Mouse (Mus musculus): Measurements from ENCODE around the gene Rasd1. TPM values are rescaled to one million over a fixed set of nuclear protein-coding genes. Genes with fewer than 3 reads are reported as not detected.

Rasd1 gene
- polyA plus RNA-seq, 1 experiment from 2014 or later: 1.7 TPM

GRCm38 (mm10) chr11:59967765-59968164, 3.0 kb upstream of the Rasd1 start:
- TF ChIP-seq CTCF (IDR thresholded peaks at IDR 0.05; ENCODE audit: low read depth): no peak
- H3K4me1 ChIP-seq (ENCODE audit: insufficient read depth): peaks cover 17% of the 10 kb centered on the region; the same call in 1 of the 2 replicates
- ATAC-seq (ENCODE audit: insufficient read depth): no peak

GRCm38 (mm10) chr11:59966102-59966483, 1.3 kb upstream of the Rasd1 start:
- Histone ChIP-seq H3K27ac (ENCODE audit: low read depth) (peak overlapping the region; percentile 24; the same call in 1 of the 2 replicates), H3K4me2 (peak overlapping the region; percentile 91; the same call in 1 of the 2 replicates)

More at GRCm38 (mm10) chr11:59967765-59968164, 3.0 kb upstream of the Rasd1 start:
- Histone ChIP-seq H3K27me3 (ENCODE audit: insufficient read depth, low read length) (peaks cover 14% of the 10 kb centered on the region), H3K4me3 (ENCODE audit: low read depth, low read length) (no peak overlapping the region), H3K9ac (no peak overlapping the region), H3K36me3 (ENCODE audit: insufficient read depth) (no peaks in the 10 kb centered on the region), H3K27ac (ENCODE audit: low read depth) (no peak overlapping the region), H3K4me2 (no peak overlapping the region), H3K9me3 (ENCODE audit: low read depth, low read length) (no peaks in the 10 kb centered on the region)
- DNase-seq: no peak
- 85% methylated on average over 1 of the region's 1 CpGs for WGBS

GRCm38 (mm10) chr11:59965227-59966101, 720 bp upstream of the Rasd1 start:
- peak overlapping the region; percentile 54; the same call in 1 of the 2 replicates for H3K9ac ChIP-seq
- no peak overlapping the region for H3K27ac ChIP-seq (ENCODE audit: low read depth)
- peaks cover 18% of the 10 kb centered on the region for H3K36me3 ChIP-seq (ENCODE audit: insufficient read depth)
- peak overlapping the region; percentile 42 for H3K4me3 ChIP-seq (ENCODE audit: low read depth, low read length)
- H3K27me3 ChIP-seq (ENCODE audit: insufficient read depth, low read length): peaks cover 17% of the 10 kb centered on the region
- H3K4me1 ChIP-seq (ENCODE audit: insufficient read depth): peaks cover 13% of the 10 kb centered on the region; the same call in 1 of the 2 replicates
- DNase-seq (peak; percentile 91), ATAC-seq (ENCODE audit: insufficient read depth) (peak; percentile 82)
- 17% methylated on average over 25 of the region's 25 CpGs for WGBS
- H3K4me2 ChIP-seq: peak overlapping the region; percentile 91
- TF ChIP-seq CTCF (IDR thresholded peaks at IDR 0.05; ENCODE audit: low read depth): peak; percentile 92
- H3K9me3 ChIP-seq (ENCODE audit: low read depth, low read length): no peaks in the 10 kb centered on the region

More at GRCm38 (mm10) chr11:59966102-59966483, 1.3 kb upstream of the Rasd1 start:
- ATAC-seq (ENCODE audit: insufficient read depth) (no peak), DNase-seq (no peak)
- Histone ChIP-seq H3K27me3 (ENCODE audit: insufficient read depth, low read length) (peaks cover 17% of the 10 kb centered on the region), H3K9ac (no peak overlapping the region), H3K9me3 (ENCODE audit: low read depth, low read length) (no peaks in the 10 kb centered on the region), H3K4me1 (ENCODE audit: insufficient read depth) (peaks cover 17% of the 10 kb centered on the region; the same call in 1 of the 2 replicates), H3K4me3 (ENCODE audit: low read depth, low read length) (no peak overlapping the region), H3K36me3 (ENCODE audit: insufficient read depth) (peaks cover 12% of the 10 kb centered on the region)
- TF ChIP-seq CTCF (IDR thresholded peaks at IDR 0.05; ENCODE audit: low read depth): no peak
- WGBS: 29% methylated on average over 4 of the region's 4 CpGs

DNA sequence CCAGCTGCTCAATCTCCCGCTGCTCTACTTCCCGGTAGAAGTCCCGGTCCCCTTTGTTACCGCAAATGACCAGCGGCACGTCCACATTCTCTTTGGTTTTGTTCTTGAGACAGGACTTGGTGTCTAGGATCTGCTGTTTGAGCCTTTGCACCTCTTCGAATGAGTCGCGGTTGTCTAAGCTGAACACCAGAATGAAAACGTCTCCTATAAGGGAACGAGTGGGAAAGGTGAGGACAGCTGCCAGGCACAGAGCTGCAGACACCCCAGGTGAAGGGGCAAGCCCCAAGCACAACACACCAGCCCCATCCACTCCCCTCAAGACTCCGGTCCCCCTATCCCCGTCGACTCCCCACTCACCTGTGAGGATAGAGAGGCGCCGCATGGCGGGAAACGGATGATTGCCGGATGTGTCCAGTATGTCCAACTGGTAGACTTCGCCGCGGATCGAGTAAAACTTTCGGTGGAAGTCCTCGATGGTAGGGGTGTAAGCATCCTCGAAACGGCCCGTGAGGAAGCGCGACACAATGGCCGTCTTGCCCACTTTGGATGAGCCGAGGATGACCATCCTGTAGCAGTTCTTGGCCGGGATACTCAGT, 483 bp downstream of the Rasd1 start:
- Histone ChIP-seq H3K4me1 (ENCODE audit: insufficient read depth) (peaks cover 13% of the 10 kb centered on the region; the same call in 1 of the 2 replicates), H3K4me3 (ENCODE audit: low read depth, low read length) (peak overlapping the region; percentile 42), H3K36me3 (ENCODE audit: insufficient read depth) (peaks cover 20% of the 10 kb centered on the region), H3K4me2 (peak overlapping the region; percentile 91), H3K9ac (peak overlapping the region; percentile 54), H3K27ac (ENCODE audit: low read depth) (no peak overlapping the region), H3K27me3 (ENCODE audit: insufficient read depth, low read length) (peaks cover 17% of the 10 kb centered on the region), H3K9me3 (ENCODE audit: low read depth, low read length) (no peaks in the 10 kb centered on the region)
- 1% methylated on average over 33 of the region's 33 CpGs for WGBS
- no peak for TF ChIP-seq CTCF (IDR thresholded peaks at IDR 0.05; ENCODE audit: low read depth)
- peak; percentile 15; the same call in 1 of the 2 replicates for ATAC-seq (ENCODE audit: insufficient read depth)
- peak; percentile 44 for DNase-seq

DNA sequence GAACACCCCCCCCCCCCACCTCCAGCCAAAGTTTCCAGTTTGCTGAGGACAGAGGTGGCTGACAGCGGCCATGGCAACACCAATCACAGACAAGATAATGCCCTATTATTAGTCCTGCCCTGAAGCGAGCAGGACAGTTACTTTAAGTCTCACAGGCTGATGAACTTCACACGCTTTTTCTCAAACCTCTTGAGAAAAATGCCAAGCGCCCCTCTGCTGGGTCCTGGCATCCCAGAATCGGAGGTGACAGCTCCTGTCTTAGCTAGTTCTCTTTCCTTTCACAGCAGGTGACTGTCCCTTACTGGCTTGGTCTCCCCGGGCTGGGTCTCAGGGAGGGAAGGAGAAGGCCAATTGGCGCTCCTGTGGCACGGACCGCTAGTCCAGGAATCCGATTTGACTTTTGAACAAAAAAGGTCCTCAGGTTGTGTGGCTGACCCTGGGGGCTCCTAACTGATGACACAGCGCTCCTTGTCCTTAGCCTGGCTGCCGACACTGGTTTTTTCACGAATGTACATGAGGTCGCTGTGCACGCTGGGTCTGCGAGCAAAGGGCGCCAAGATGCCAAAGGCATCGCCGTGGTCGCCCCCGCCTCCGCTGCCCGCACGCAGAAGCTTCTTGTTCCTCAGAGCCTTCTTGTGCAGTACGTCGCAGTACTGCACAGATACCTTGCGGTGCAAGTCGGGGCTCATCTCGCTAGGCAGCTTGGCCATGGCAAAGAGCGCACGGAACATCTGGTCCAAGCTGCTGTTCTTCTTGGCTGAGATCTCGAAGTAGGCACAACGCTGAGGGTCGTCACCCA, 1.2 kb downstream of the Rasd1 start:
- no peak for ATAC-seq (ENCODE audit: insufficient read depth)

GRCm38 (mm10) chr11:59962590-59962989, 2.2 kb downstream of the Rasd1 start:
- H3K4me3 ChIP-seq (ENCODE audit: low read depth, low read length): no peak overlapping the region
- H3K4me1 ChIP-seq (ENCODE audit: insufficient read depth): peaks cover 13% of the 10 kb centered on the region; the same call in 1 of the 2 replicates
- 61% methylated on average over 3 of the region's 3 CpGs for WGBS
- DNase-seq: no peak
- H3K9ac ChIP-seq: no peak overlapping the region
- peaks cover 20% of the 10 kb centered on the region for H3K36me3 ChIP-seq (ENCODE audit: insufficient read depth)
- ATAC-seq (ENCODE audit: insufficient read depth): no peak
- H3K27me3 ChIP-seq (ENCODE audit: insufficient read depth, low read length): peaks cover 17% of the 10 kb centered on the region
- H3K4me2 ChIP-seq: no peak overlapping the region
- no peak overlapping the region for H3K27ac ChIP-seq (ENCODE audit: low read depth)
- H3K9me3 ChIP-seq (ENCODE audit: low read depth, low read length): no peaks in the 10 kb centered on the region
- TF ChIP-seq CTCF (IDR thresholded peaks at IDR 0.05; ENCODE audit: low read depth): no peak

More for the DNA sequence above, 1.2 kb downstream of the Rasd1 start:
- Histone ChIP-seq H3K4me2 (peak overlapping the region; percentile 91), H3K9ac (peak overlapping the region; percentile 54), H3K27me3 (ENCODE audit: insufficient read depth, low read length) (peaks cover 17% of the 10 kb centered on the region), H3K36me3 (ENCODE audit: insufficient read depth) (peaks cover 20% of the 10 kb centered on the region), H3K4me3 (ENCODE audit: low read depth, low read length) (peak overlapping the region; percentile 42), H3K4me1 (ENCODE audit: insufficient read depth) (peaks cover 13% of the 10 kb centered on the region; the same call in 1 of the 2 replicates), H3K27ac (ENCODE audit: low read depth) (no peak overlapping the region), H3K9me3 (ENCODE audit: low read depth, low read length) (no peaks in the 10 kb centered on the region)
- TF ChIP-seq CTCF (IDR thresholded peaks at IDR 0.05; ENCODE audit: low read depth): no peak
- peak; percentile 44 for DNase-seq
- 8% methylated on average over 34 of the region's 34 CpGs for WGBS

Measured in lung, embryonic 14.5 days (tissue).